Mouse (Mus musculus) gastrocnemius, adult 8-10 months (tissue): ENCODE data around the gene Hlcs. TPM values are rescaled to one million over a fixed set of nuclear protein-coding genes. Genes with fewer than 3 reads are reported as not detected.

ENCODE experiments used
- DNase-seq, 2 experiments: peaks; one replicate each; pipeline ENCODE4 v3.0.0; 2022; ENCODE audit warnings: low spot score in 2 of 2
- total RNA-seq, 4 experiments: library from RNA; stranded (reverse); gene quantifications; 2 replicates each; pipeline ENCODE4 v1.2.4; 2022

Gene Hlcs
- total RNA-seq, 4 experiments from 2014 or later: 7.9 to 10.8 (median 9.8) TPM

DNA sequence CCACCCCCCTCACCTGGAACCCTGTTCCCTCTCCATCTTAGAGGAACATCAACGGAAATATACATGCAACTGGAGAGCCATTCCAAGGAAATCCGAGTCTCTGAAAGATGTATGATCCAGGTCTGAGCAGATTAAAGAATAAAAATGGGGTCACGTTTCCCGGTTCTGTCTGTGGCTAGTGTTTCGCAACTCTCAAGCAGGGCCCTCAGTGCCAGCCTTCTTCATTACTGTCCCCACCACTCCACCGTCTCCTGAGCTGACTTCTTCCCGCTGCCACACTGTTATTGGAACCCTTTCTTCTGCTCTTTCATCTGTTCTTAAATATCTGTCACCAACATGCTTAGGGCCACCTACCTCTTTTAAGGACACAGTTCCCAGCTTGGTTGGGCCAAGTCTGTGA is 200.2 kb downstream of the Hlcs start:
- no peak for DNase-seq

DNA sequence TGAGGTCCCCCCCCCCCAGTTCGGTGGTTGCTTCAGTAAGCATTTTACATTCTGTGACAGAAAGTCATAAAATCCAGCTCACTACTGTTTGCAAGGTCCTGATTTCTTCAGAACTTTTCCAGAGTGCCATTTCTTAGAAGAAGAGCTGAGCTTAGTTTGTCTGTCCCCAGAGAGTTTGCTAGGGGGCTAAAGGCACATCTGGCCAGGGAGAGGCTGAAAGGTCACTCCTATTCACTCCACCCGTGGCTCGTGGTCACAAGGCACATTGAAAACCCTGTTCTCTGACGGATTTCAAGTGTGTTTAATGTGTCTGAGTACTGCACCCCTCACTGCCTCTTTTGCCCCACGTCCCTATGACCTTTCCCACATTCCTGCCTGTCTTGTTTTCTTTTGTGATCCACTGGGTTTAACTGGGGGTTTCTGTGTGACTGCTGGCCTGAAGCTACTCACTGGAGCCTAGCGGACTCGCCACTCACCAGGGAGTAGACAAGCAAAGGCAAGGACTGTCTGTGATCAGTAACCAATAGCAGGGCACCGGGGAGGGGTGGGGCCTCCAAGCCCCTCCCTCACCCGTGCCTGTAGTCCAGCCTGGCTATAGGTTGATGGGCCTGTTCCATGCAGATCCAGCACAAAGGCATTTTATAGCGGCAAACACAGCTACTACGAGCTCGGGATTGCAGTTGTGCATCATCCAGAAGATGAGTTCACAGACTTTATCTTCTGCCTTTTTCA is 215.5 kb downstream of the Hlcs start:
- no peak for DNase-seq

- no peak for DNase-seq
These were observed 216.9 kb downstream of the Hlcs start for GRCm38 (mm10) chr16:94096479-94096878.

- no peak for DNase-seq
These were observed 218.1 kb downstream of the Hlcs start for GRCm38 (mm10) chr16:94095109-94095822.

GRCm38 (mm10) chr16:94094251-94095108 is 218.9 kb downstream of the Hlcs start:
- no peak for DNase-seq

- DNase-seq: no peak
These were observed 220.1 kb downstream of the Hlcs start for GRCm38 (mm10) chr16:94093151-94093863.

GRCm38 (mm10) chr16:94092511-94093150 is 220.7 kb downstream of the Hlcs start:
- no peak for DNase-seq

GRCm38 (mm10) chr16:94088819-94089692 is 224.3 kb downstream of the Hlcs start:
- no peak for DNase-seq

- DNase-seq: no peak
These were observed 225.1 kb downstream of the Hlcs start for GRCm38 (mm10) chr16:94088226-94088748.

- no peak for DNase-seq
These were observed 225.7 kb downstream of the Hlcs start for GRCm38 (mm10) chr16:94087570-94088225.

- peak in 1 of 2 experiments; percentile 23 for DNase-seq
These were observed 226.4 kb downstream of the Hlcs start for GRCm38 (mm10) chr16:94086701-94087569.

DNA sequence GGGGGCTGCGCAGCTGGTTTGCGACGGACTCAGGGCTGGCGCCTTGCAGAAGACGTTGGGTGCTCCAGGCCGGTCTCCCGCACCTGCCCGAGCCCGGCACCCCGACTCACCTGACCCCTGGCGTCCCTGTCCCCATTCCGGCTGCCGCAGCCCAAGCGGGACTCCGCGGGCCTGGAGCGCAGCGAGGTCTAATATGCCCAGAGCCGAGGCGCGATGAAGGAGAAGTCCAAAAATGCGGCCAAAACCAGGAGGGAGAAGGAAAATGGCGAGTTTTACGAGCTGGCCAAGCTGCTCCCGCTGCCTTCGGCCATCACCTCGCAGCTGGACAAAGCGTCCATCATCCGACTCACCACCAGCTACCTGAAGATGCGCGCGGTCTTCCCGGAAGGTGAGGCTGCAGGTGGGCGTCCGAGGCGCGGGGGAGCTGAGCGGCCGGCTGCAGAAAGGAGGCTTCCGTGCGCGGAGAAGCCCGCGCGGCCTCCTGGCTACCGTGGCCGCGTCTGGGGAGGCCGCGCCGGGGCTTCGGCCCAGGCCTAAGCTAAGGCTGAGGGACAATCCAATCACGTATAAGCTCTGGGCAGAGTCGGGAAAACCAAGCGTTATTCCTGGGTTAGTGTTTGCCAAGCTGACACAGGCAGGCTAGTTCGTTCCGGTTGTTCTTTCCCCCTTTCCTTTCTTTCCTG is 227.6 kb downstream of the Hlcs start:
- DNase-seq: no peak

GRCm38 (mm10) chr16:94084711-94085602 is 228.4 kb downstream of the Hlcs start, which contains the start of gene Sim2:
Gene Sim2 (plus strand): TSS chr16:94084931.
- DNase-seq: peak in 1 of 2 experiments; percentile 28

GRCm38 (mm10) chr16:94083848-94084525 is 229.4 kb downstream of the Hlcs start:
- no peak for DNase-seq

DNA sequence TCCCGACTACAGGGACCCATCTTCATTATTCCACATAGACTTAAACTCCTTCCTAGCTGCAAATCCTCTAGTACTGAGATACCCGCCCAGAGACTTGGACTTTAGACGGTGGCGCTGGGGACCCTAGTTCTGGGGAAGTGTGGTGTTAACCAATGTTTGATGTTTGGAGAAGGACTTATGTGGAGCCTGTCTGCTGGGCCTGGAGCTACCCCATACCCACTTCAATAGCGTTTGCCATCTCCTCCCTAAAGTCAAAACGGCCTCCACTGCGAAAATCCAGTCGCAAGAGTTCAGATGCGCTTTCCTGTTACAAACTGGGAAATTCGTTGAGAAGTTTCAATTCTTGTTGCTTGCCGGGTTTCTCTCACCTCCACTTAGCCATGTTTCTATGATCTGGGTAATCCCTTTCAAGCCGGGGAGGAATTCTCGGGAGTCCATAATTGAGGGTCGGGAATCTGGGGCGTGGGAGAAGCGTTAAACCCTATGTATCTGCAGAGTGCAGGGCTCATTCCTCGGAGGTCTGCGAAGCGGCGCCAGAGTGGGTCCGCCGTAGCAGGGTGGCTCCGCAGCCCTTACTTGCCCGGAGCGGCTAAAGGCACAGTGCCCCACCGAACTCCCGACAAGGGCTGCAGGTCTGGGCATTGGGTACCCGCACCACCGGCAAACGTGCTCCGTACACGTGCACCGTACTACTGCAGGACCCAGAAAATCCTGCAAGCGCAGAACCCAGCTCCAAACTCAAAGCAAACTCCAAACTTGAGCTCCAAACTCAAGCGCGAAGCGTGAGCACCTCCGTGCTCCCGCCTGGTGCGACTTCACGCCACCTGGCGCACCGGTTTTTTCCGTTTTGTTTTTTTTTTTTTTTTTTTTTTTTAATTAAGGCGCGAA is 230.2 kb downstream of the Hlcs start:
- no peak for DNase-seq
